Mouse (Mus musculus) stomach, postnatal 0 days (tissue): ENCODE data around the gene Cyp2g1.
"Not testable (repeated sequence)": the region's sequence is repeated elsewhere in the genome, so short reads cannot be mapped to it uniquely, and the experiment has no call there.

Source experiments
- CTCF ChIP-seq: IDR thresholded peaks from 2 replicates; pipeline ENCODE4 v1.5.1; 2016; ENCODE audit warnings: antibody characterized with exemption, low read depth, mild to moderate bottlenecking, moderate library complexity
- EP300 ChIP-seq: optimal IDR thresholded peaks from 2 replicates; pipeline ENCODE3; 2016; ENCODE audit warnings: antibody characterized with exemption

DNA sequence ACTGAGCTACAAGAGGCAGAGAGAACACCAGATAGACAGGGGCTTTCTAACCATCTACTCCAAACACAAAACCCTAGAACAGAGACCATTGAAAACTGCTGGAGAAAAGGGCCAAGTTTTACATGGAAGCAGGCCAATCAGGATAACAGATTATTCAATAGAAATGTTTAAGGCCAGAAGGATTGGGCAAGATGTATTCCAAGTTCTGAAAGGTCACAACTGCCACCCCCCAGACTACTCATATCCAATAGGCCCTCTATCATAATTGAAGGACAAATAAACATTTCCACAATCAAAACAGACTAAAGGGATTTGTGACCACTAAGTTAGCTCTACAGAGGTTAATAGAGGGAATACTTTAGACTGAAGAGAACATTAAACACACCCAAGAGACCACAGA is 41.4 kb downstream of the Cyp2g1 start:
- not testable (repeated sequence) for TF ChIP-seq EP300, CTCF
